Mouse (Mus musculus): ENCODE results near the gene Fmo5. TPM values are rescaled to one million over a fixed set of nuclear protein-coding genes. Genes with fewer than 3 reads are reported as not detected.
A peak's percentile ranks its signal among the peaks of the same experiment; 100 is the strongest.

Fmo5 gene
- total RNA-seq, 1 experiment = 0.27 TPM

DNA sequence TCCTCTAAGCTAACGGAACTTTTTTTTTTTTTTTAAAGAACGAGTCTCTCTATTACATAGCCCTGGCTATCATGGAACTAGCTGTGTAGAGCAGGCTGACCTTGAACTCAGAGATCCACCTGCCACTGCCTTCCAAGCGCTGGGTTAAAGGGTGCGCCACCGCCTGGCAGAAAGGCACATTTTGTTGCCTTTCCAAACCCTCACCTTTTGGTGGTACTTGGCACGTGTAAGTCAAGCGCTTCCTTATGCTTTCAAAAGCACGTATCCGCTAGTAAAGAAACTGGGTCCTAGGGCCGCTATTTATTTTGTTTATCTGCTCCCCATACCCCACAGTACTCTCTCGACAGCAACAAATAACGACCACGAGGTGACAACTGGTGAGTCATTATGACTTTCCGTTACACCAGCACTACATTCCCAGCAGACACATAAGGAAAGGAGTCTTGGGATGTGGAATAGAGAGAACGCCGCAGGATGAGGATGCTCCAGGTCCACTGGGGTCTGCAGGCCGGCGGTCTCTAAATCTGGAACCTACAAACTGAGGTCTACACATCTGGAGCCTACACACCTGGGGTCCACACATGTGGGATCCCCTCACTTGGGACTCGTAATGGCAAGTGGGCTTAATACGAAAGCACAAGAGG is 19.3 kb upstream of the Fmo5 start:
- no peaks in the 10 kb centered on the region for H3K36me3 ChIP-seq (ENCODE audit: control insufficient read depth, insufficient read depth, low read length, poor library complexity, severe bottlenecking)
- peak overlapping the region; percentile 91 for H3K9ac ChIP-seq (ENCODE audit: insufficient read depth, low read depth, low read length, poor library complexity, severe bottlenecking)
- DNase-seq (ENCODE audit: low read depth, low spot score) = peak; percentile 28
- peak overlapping the region; percentile 86 to 92 for H3K4me3 ChIP-seq (ENCODE audit: insufficient read depth in 1 of 2, low read depth in 1 of 2, low read length in 2 of 2, poor library complexity in 1 of 2, severe bottlenecking in 1 of 2)
- no peaks in the 10 kb centered on the region for H3K9me3 ChIP-seq (ENCODE audit: control insufficient read depth, insufficient read depth, low read depth, low read length)
- peaks cover 3 to 4% of the 10 kb centered on the region in 2 experiments; a peak in 2 of 4 replicates for H3K4me1 ChIP-seq (ENCODE audit: control insufficient read depth in 2 of 2, insufficient read depth in 2 of 2, low read length in 2 of 2, poor library complexity in 1 of 2)
- peak overlapping the region; percentile 52; the same call in 1 of the 2 replicates for H3K27ac ChIP-seq (ENCODE audit: insufficient read depth, low read depth, low read length, poor library complexity, severe bottlenecking)
- no peak for TF ChIP-seq CHD2 (IDR thresholded peaks at IDR 0.05; ENCODE audit: low read depth, low read length)
- in situ Hi-C loops (cut with MboI; ENCODE audit: low sequenced_read_pairs in 2 of 2, unreplicated experiment in 2 of 2) = no loop called here

DNA sequence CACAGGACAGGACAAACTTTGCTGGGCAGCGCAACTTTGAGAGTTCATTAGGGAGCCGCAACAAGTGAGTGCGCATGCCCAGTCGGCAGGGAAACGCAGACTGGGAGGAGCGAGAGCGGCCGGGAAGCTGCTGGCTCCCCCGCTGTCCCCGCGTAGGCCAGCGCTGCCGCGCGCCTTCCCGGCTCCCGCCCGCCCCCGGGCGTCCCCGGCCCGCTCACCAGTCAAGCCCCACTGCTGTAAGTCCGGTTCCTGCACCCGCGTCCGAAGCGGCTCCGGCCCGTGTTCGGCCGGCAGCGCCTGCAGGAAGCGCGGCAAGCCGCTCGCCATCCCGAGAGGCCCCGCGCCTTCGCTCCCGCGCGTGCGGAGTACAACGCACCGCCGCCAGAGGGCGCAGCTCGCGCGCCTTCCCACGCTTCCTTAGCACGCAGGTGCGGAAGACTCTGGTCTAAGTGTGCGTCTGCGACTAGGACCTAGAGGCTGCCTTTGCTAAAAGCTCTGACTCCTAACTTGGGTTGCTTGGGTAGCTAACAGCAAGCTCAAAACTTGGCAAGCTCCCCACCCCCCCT is 18.7 kb upstream of the Fmo5 start, which contains the start of gene Chd1l:
Gene Chd1l (minus strand): TSS at position 359 of the 566 bp plus-strand sequence.
- H3K4me1 ChIP-seq (ENCODE audit: control insufficient read depth in 2 of 2, insufficient read depth in 2 of 2, low read length in 2 of 2, poor library complexity in 1 of 2) = peaks cover 3 to 4% of the 10 kb centered on the region in 2 experiments; a peak in 2 of 4 replicates
- H3K27ac ChIP-seq (ENCODE audit: insufficient read depth, low read depth, low read length, poor library complexity, severe bottlenecking) = peak within 1 kb of the TSS; percentile 52
- H3K36me3 ChIP-seq (ENCODE audit: control insufficient read depth, insufficient read depth, low read length, poor library complexity, severe bottlenecking) = no peaks in the 10 kb centered on the region
- no peaks in the 10 kb centered on the region for H3K9me3 ChIP-seq (ENCODE audit: control insufficient read depth, insufficient read depth, low read depth, low read length)
- peak; percentile 81 for DNase-seq (ENCODE audit: low read depth, low spot score)
- TF ChIP-seq HCFC1 (IDR thresholded peaks at IDR 0.05; ENCODE audit: borderline replicate concordance, insufficient read depth, low read length) (peak; percentile 63; the same call in 1 of the 2 replicates), ZNF384 (IDR thresholded peaks at IDR 0.05; ENCODE audit: low read depth, low read length) (no peak)
- H3K4me3 ChIP-seq (ENCODE audit: insufficient read depth in 1 of 2, low read depth in 1 of 2, low read length in 2 of 2, poor library complexity in 1 of 2, severe bottlenecking in 1 of 2) = peak within 1 kb of the TSS; percentile 86 to 92
- H3K9ac ChIP-seq (ENCODE audit: insufficient read depth, low read depth, low read length, poor library complexity, severe bottlenecking) = peak within 1 kb of the TSS; percentile 91
- in situ Hi-C loops (cut with MboI; ENCODE audit: low sequenced_read_pairs in 2 of 2, unreplicated experiment in 2 of 2) = no loop called here

DNA sequence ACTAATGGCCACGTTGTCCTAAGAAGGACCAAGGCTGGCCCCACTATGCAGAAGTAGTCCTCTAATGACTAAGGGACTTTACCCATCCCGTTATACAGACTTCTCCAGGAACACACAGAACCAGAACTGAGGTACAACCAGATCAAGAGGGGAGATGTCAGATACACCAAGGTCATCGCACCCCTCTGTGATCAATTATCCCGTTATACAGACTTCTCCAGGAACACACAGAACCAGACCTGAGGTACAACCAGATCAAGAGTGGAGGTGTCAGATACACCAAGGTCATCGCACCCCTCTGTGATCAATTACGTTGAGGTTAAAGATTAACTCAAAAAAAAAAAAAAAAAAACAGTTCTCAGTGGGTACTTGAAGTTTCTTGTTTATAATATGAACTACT is 17.6 kb upstream of the Fmo5 start:
- Histone ChIP-seq H3K36me3 (ENCODE audit: control insufficient read depth, insufficient read depth, low read length, poor library complexity, severe bottlenecking) (no peaks in the 10 kb centered on the region), H3K4me1 (ENCODE audit: control insufficient read depth in 2 of 2, insufficient read depth in 2 of 2, low read length in 2 of 2, poor library complexity in 1 of 2) (peaks cover 3 to 4% of the 10 kb centered on the region in 2 experiments; a peak in 2 of 4 replicates), H3K9ac (ENCODE audit: insufficient read depth, low read depth, low read length, poor library complexity, severe bottlenecking) (no peak overlapping the region), H3K9me3 (ENCODE audit: control insufficient read depth, insufficient read depth, low read depth, low read length) (no peaks in the 10 kb centered on the region), H3K27ac (ENCODE audit: insufficient read depth, low read depth, low read length, poor library complexity, severe bottlenecking) (no peak overlapping the region), H3K4me3 (ENCODE audit: insufficient read depth in 1 of 2, low read depth in 1 of 2, low read length in 2 of 2, poor library complexity in 1 of 2, severe bottlenecking in 1 of 2) (no peak overlapping the region)
- DNase-seq (ENCODE audit: low read depth, low spot score) = no peak
- in situ Hi-C loops (cut with MboI; ENCODE audit: low sequenced_read_pairs in 2 of 2, unreplicated experiment in 2 of 2) = no loop called here
- TF ChIP-seq MAFK (IDR thresholded peaks at IDR 0.05; ENCODE audit: insufficient read depth, low read depth, low read length) (no peak), ZNF384 (IDR thresholded peaks at IDR 0.05; ENCODE audit: low read depth, low read length) (no peak), ZC3H11A (IDR thresholded peaks at IDR 0.05; ENCODE audit: borderline replicate concordance, low read depth, low read length) (no peak), CHD2 (IDR thresholded peaks at IDR 0.05; ENCODE audit: low read depth, low read length) (no peak), HCFC1 (IDR thresholded peaks at IDR 0.05; ENCODE audit: borderline replicate concordance, insufficient read depth, low read length) (no peak)

DNA sequence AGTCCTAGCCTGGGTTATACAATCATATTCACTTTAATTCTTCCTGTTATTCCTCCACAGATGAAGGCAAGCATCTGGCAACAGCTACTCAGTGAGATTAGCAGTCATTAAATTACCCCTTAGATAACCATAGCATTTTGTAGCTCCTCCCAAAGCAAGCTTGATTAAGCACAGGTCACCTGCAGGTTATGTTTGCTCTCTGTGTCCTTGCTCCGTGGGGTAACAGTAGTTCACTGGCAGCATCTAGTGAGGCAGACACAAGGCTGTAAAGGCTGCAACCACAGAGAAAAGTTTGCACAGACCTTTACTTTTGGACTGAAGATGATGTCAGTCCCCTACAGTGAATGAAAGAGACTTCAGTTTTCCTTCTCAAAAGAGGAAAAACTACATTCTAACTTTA is 13.4 kb upstream of the Fmo5 start:
- no peak overlapping the region for H3K27ac ChIP-seq (ENCODE audit: insufficient read depth, low read depth, low read length, poor library complexity, severe bottlenecking)
- H3K4me1 ChIP-seq (ENCODE audit: control insufficient read depth in 2 of 2, insufficient read depth in 2 of 2, low read length in 2 of 2, poor library complexity in 1 of 2) = no peaks in the 10 kb centered on the region
- no peak overlapping the region for H3K4me3 ChIP-seq (ENCODE audit: insufficient read depth in 1 of 2, low read depth in 1 of 2, low read length in 2 of 2, poor library complexity in 1 of 2, severe bottlenecking in 1 of 2)
- TF ChIP-seq CHD2 (IDR thresholded peaks at IDR 0.05; ENCODE audit: low read depth, low read length) (no peak), ZC3H11A (IDR thresholded peaks at IDR 0.05; ENCODE audit: borderline replicate concordance, low read depth, low read length) (no peak), HCFC1 (IDR thresholded peaks at IDR 0.05; ENCODE audit: borderline replicate concordance, insufficient read depth, low read length) (no peak), MAFK (IDR thresholded peaks at IDR 0.05; ENCODE audit: insufficient read depth, low read depth, low read length) (no peak)
- no peaks in the 10 kb centered on the region for H3K36me3 ChIP-seq (ENCODE audit: control insufficient read depth, insufficient read depth, low read length, poor library complexity, severe bottlenecking)
- H3K9me3 ChIP-seq (ENCODE audit: control insufficient read depth, insufficient read depth, low read depth, low read length) = no peaks in the 10 kb centered on the region
- no peak overlapping the region for H3K9ac ChIP-seq (ENCODE audit: insufficient read depth, low read depth, low read length, poor library complexity, severe bottlenecking)
- in situ Hi-C loops (cut with MboI; ENCODE audit: low sequenced_read_pairs in 2 of 2, unreplicated experiment in 2 of 2) = no loop called here
- DNase-seq (ENCODE audit: low read depth, low spot score) = no peak

DNA sequence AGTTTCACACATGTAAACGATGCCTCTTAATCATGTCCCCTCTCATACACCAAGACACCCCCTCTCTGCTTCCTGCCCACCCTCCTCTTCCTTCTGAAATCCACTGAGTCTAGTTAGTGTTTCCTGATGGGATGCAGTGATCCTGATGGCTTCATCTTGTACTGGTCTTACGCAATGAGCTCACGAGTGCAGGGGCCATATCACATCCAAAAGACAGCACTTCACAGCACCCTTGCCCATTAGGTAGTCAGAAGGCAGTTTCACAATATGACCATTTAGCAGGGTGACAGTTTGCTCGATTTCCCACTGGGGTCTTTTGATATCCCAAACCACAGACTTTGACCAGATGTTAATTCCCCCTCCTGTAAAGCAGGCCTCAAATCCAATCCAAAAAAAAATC is 12.7 kb upstream of the Fmo5 start:
- in situ Hi-C loops (cut with MboI; ENCODE audit: low sequenced_read_pairs in 2 of 2, unreplicated experiment in 2 of 2) = no loop called here
- H3K27ac ChIP-seq (ENCODE audit: insufficient read depth, low read depth, low read length, poor library complexity, severe bottlenecking) = no peak overlapping the region
- no peaks in the 10 kb centered on the region for H3K4me1 ChIP-seq (ENCODE audit: control insufficient read depth in 2 of 2, insufficient read depth in 2 of 2, low read length in 2 of 2, poor library complexity in 1 of 2)
- no peak overlapping the region for H3K4me3 ChIP-seq (ENCODE audit: insufficient read depth in 1 of 2, low read depth in 1 of 2, low read length in 2 of 2, poor library complexity in 1 of 2, severe bottlenecking in 1 of 2)
- TF ChIP-seq CHD2 (IDR thresholded peaks at IDR 0.05; ENCODE audit: low read depth, low read length) (no peak), ZC3H11A (IDR thresholded peaks at IDR 0.05; ENCODE audit: borderline replicate concordance, low read depth, low read length) (no peak), MAFK (IDR thresholded peaks at IDR 0.05; ENCODE audit: insufficient read depth, low read depth, low read length) (no peak), ZNF384 (IDR thresholded peaks at IDR 0.05; ENCODE audit: low read depth, low read length) (no peak), HCFC1 (IDR thresholded peaks at IDR 0.05; ENCODE audit: borderline replicate concordance, insufficient read depth, low read length) (no peak)
- no peak overlapping the region for H3K9ac ChIP-seq (ENCODE audit: insufficient read depth, low read depth, low read length, poor library complexity, severe bottlenecking)
- no peak for DNase-seq (ENCODE audit: low read depth, low spot score)
- no peaks in the 10 kb centered on the region for H3K36me3 ChIP-seq (ENCODE audit: control insufficient read depth, insufficient read depth, low read length, poor library complexity, severe bottlenecking)
- no peaks in the 10 kb centered on the region for H3K9me3 ChIP-seq (ENCODE audit: control insufficient read depth, insufficient read depth, low read depth, low read length)

All from ES-E14 (cell line).